Mouse (Mus musculus) adrenal gland, postnatal 25 days (tissue): ENCODE measurements around the gene Rras2. TPM values are rescaled to one million over a fixed set of nuclear protein-coding genes. Genes with fewer than 3 reads are reported as not detected.

Source experiments
- DNase-seq: peaks from one replicate; pipeline ENCODE4 v3.0.0; 2021; ENCODE audit warnings: mixed read lengths
- total RNA-seq: library from RNA; stranded (reverse); gene quantifications from 2 replicates; pipeline ENCODE4 v1.2.3, GENCODE M21; 2021

Gene Rras2
- total RNA-seq, 1 experiment from 2014 or later, result 23.9 TPM

- no peak for DNase-seq
Measured at GRCm38 (mm10) chr7:114071395-114071794, 46.2 kb downstream of the Rras2 start.

DNA sequence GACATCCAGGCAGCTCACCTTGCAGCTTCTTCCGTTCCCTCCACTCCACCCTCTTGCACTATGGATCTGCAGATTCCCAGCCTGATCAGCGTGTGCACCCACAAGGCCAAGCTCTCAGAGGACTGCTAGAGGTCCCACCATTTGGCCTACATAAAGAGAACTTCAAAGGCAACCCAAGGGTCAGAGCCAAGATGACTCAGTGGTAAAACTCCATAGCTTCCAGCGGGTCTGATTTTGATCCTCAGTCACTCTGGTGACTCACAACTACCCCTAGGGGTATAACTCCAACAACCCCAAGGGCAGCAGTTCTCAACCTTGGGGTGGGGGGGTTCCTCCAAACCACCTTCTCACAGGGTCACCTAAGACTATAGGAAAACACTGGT, 47.1 kb downstream of the Rras2 start:
- DNase-seq, result peak; percentile 15

DNA sequence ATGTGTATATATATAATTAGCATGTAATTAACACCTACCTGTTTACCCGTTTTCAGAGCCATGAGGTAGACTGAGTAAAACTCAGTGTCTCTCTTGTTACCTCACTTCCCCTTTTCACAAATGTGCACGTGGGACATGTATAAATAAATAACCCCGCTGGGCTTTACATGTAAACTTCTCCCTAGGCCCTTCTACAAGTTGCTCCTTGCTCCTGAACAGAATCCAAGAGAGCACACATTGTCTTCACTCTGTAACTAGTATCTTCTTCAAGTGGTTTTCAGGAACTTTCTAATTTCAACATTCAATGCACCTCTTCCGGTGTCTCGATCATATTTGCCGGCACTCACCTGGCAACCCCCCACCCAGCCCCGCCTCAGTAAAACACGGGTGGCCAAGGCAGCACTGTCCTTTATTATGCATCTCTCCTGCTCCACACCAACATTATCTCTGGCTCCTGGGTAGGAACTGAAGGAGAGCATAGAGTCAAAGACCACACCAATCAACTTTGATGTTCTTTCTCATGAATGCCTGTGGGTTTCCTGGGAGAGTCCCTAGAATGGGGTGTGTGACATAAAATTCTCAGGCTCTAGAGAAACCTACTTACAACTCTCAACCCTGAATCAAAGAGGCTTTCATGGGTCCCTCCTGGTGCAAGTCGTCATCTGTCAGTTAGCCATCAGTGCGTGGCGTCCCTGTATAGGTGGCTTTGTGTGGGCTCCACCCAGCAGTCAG, 47.7 kb downstream of the Rras2 start:
- no peak for DNase-seq

DNA sequence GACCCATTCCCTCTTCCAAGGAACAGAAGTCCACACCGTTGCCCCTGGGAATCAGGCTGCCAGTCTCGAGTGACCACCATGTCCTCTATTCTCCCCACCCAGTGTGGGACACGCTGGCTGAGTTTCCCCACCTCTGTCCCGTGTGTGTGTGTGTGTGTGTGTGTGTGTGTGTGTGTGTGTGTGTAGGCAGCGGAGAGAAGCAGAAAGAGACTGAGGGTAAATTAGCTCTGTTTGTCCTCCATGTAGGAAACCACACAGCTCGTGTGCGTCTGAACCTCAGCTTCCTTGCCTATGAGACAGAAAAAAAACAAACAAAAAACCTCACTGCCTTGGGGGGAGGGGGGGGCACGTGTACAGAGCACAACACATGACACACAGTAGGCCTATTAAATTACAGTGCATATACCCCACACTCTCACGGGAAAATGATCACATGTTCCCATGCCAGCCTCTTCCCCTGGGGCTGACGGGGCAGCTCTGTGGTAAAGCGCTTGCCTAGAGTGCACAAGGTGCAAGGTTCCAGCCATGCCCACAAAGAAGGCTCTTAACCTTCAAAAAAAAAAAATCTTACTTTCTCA, 48.5 kb downstream of the Rras2 start:
- no peak for DNase-seq

GRCm38 (mm10) chr7:114066529-114067178, 50.9 kb downstream of the Rras2 start:
- peak; percentile 79 for DNase-seq

GRCm38 (mm10) chr7:114065407-114066185, 52.0 kb downstream of the Rras2 start:
- no peak for DNase-seq

DNA sequence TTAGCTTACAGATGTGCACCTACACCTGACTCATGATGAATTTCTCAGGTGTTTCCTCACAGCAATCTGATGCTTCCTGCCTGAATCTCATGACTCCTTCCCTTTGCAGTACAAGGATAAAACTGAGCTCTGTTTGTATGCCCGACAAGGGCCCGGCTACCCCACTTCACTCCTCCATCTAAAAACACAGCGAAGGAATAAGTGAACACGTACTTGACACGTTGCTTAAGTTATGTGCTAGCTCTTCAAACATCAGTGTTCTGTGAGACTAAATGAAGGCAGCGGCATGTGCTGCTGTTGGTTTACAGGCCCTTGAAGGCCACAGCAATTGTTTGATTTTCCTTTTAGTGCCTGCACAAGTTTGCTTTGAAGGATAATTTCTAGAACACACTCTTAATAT, 53.6 kb downstream of the Rras2 start:
- DNase-seq, result no peak

GRCm38 (mm10) chr7:114063534-114063933, 54.0 kb downstream of the Rras2 start:
- DNase-seq, result no peak

- DNase-seq, result peak; percentile 39
Measured at GRCm38 (mm10) chr7:114062451-114062850, 55.1 kb downstream of the Rras2 start.

- DNase-seq, result no peak
Measured at GRCm38 (mm10) chr7:114060445-114060844, 57.1 kb downstream of the Rras2 start.

DNA sequence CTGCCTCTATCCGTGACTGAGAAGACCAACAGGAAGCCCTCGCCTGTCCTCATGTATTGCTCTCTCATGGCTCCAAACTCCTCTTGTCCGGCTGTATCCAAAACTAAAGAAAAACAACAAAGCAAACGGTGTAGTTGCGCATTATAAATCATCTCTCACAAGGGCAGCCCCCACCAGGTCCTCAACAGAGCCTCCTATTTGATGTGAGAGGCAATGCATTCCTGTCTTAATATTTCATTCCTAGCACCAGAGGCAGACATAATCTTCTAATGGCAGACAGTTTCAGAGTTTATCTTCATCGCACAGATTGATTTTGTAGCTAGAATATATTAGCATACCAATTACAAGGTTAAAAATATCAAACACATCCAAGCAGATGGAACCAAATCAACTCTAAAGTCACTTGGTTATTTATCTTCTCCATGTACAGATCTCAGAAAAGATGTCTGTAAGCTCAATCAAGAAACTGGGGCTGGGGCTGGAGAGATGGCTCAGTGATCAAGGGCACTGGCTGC, 58.6 kb downstream of the Rras2 start:
- DNase-seq, result no peak

DNA sequence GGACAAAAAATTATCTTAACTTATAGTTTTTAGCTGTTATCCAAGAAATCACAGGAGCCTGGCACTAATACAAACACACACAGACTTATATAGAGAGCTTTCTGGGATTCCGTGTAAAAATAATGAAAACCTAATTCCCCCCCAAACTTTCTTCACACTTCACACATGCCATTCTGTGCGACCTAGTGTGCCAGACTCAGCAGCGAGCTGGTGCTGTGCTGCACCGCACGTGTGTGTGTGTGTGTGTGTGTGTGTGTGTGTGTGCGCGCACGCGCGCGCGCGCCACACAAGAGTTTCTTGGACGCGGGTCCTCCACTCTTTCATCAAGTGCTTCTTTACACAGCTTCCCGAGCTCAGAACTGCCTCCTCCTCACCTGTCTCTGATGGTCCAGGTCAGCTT, 59.4 kb downstream of the Rras2 start:
- no peak for DNase-seq

GRCm38 (mm10) chr7:114053720-114054119, 63.9 kb downstream of the Rras2 start:
- no peak for DNase-seq

- DNase-seq, result no peak
Measured at GRCm38 (mm10) chr7:114045814-114046213, 71.8 kb downstream of the Rras2 start.

DNA sequence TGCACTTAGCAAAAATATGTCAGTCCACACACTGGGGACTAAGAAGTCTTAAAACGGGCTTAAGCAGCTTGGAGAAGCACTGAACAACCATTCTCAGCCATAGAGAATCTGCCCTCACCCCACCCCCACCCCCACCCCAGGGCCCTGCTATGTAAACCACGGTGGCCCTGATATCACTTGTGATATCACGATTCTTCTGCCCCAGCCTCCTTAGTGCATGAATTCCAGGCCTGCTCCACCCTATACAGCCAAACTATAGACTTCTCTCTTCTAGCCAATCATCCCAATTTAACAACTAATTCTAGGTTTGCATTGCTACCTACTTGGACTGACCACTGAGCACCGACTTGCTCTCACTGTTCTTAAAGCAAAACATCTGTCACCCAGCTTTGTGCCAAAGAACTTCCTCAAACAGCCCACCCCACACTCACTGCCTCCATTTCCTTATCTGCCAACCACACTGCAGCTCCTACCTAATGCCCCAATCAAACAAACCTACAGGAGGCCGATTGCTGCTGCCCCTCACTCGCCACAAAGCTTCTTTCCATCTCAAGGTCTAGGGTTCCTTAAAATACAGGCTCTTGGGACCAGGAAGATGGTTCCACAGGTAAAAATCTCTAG, 73.5 kb downstream of the Rras2 start:
- no peak for DNase-seq

DNA sequence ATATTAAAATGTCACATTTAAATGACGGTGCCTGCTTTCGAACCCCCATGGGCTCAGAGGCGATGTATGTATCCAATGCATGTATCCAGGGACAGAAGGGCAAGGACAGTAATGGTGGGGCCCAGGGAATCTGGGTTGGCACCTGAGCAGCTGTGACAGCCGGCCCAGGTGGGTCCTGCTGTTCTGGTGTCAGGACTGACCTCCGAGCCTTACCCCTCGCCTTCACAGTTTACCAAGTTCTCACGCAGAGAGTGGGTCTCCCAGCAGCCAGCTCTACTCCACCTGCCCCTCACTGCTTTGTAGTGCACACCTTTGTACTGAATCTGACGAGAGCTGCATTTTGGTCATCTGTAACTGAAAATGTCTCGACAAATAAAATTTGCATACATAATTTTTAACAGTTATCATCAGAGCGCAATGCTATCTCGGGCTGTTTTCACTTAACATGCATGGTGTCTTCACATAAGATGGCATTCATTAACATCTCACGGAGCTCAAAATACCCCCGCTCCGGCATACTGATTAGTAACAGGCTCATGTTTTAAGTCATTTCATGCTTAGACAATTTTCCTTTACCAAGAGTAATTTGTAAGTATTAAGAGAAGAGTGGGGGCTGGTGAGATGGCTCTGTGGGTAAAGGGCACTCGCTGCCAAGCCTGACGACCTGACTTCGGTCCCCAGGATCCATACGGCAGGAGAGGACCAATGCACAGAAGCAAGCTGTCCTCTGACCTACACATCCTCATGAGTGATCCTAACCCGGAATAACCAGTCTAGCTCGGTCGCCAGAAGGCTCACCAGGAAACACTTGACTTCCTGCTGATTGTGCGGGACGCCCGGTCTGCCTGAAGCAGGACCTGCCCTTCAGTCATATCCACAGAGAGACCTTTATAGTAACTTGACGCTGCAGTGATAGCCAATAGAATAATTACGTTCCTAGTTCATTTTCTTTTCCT, 74.3 kb downstream of the Rras2 start:
- no peak for DNase-seq

DNA sequence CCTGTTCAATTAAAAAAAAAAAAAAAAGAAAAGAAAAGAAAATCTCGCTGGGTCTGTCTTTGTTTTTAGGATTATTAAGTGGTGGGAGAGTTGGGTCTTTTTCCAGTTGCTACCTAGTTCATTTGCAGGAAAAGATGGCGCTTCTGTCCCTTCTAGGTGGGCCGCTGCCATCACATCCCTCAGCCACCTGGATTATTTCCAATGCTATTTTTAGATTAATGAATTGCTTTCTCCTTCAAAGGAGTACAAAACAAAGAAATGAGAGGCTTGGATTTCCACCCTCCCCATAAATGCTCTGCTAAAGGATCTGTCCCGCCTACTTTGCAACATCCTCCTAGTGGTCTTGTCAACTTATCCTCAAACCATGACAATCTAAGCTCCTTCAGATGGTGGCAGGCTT, 76.2 kb downstream of the Rras2 start:
- DNase-seq, result no peak

GRCm38 (mm10) chr7:114037237-114037636, 80.3 kb downstream of the Rras2 start:
- DNase-seq, result no peak

GRCm38 (mm10) chr7:114029596-114029995, 88.0 kb downstream of the Rras2 start:
- peak; percentile 73 for DNase-seq

DNA sequence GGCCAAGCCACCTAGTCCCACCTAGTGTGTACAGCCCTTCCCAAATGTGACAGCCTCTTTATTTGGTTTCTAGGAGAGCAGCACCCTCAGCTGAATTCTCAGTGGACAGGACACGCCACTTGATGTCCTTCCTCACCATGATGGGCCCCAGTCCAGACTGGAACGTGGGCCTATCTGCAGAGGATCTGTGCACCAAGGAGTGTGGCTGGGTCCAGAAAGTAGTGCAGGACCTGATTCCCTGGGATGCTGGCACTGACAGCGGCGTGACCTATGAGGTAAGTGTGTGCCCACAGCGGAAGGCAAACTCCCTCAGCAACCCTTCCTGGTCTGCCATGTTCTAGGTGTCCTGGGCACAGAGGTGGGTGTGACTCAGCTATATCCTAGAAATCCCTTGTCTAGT, 88.8 kb downstream of the Rras2 start:
- DNase-seq, result no peak

- no peak for DNase-seq
Measured at GRCm38 (mm10) chr7:114027406-114027805, 90.2 kb downstream of the Rras2 start.
